Mouse (Mus musculus): ENCODE measurements at regions not wholly inside any gene's neighbourhood (a gene's known extent, or its start where the extent isn't known, plus 50 kb on each side); places are given as distances from the start of the nearest gene placed in this dataset.
"Not testable (repeated sequence)": the region's sequence is repeated elsewhere in the genome, so short reads cannot be mapped to it uniquely, and the experiment has no call there.

DNA sequence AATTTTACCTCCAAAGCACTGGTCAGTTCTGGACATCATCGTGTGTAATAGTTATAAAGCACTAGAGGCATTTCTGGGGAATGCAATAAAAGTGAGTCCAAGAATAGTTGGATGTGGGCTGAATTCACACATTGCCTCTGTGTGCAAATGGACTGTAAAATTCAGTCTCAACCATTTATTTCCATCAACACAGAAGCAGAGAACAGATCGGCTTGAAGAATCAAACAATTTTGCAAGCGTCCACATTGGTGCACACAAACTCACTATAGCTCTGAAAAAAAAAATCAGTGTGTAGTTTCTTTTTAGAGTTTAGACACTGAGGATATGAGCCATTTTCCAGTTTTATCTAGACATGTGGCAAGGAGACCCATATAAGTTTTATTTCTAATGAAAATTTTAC, 208.9 kb upstream of the Slc7a11 start:
- in situ Hi-C loops (cut with MboI, MseI), result no loop called here

DNA sequence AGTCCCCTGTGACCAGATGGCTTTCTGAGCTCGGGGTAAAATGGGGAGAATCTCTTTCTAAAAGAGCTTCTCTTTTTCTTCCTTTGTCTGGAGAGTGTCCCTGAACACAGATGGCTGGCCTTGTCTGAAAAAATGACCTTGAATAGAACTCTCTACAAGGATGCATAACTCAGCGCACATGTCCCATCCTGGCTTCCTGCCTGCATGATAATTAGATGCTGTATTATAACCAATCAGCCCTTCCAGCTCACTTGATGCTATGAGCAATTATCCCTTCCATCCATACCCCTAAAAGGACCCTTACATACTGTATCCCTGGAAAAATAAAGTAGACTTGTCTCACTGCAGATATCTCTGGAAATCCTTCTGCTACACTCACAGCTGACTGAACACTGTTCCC, 199.7 kb upstream of the Slc7a11 start:
- in situ Hi-C loops (cut with MboI, MseI), result no loop called here

DNA sequence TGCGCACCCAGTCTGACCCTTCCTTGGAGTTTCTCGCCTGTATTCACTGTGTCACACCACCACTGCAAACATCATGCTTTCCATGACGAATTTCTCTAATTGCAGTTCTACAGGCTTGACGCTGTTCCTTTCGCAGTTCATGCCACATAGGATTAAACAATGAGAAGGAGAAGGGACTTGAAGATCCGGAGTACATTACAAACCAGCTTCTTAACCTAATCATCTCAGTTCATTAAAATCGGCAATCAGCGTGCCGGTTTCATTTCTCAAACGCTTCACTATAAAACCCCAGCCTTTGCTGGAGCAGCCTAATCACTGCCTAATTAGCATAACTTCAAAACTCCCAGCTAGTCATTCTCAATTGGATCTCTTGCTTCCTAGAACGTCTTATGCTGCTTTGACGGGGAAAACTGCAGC, 196.5 kb upstream of the Slc7a11 start:
- in situ Hi-C loops (cut with MboI, MseI), result no loop called here

DNA sequence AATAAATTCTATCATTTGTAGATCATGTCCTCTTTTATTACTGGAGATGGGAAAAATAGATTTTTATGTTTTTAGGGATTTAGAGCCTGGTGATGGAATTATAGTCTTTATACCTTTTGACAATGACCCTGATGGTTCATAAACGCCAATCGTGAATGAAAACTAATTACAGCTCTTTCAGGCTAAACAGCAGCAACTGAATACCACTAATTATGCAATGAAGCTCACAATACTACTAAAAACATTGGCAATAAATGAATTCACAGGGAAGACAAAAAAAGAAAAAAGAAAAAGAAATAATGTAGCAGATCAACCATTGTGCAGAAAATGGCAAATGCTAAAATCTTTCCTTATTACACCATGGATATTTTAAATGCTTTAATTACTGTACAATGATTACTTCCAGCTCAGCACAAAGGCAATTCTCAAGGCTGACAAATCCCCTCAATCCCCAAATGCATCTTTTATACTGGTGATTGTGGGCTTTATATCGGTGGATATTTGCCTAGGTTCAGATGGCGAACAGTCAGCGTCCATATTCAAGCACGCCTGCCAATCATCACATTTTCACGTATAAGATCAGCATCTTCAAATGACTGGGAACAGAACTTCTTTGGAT, 191.2 kb upstream of the Slc7a11 start:
- in situ Hi-C loops (cut with MboI, MseI), result no loop called here

DNA sequence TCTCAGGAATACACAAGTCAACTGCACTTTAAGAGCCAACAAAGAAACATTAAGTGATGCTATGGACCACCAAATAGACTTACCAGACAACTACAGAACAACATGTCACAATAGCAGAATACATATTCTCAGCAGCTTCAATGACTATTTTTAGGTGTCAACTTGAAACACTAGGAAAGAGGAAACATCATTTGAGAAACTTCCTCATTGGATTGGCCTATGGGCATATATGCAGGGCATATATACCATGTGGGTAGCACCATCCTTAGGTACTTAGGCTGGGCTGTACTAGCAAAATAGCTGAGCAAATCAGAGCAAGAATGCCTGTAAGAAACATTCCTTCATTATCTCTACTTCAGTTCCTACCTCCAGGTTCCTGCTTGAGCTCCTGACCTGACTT, 187.9 kb upstream of the Slc7a11 start:
- in situ Hi-C loops (cut with MboI, MseI), result no loop called here

DNA sequence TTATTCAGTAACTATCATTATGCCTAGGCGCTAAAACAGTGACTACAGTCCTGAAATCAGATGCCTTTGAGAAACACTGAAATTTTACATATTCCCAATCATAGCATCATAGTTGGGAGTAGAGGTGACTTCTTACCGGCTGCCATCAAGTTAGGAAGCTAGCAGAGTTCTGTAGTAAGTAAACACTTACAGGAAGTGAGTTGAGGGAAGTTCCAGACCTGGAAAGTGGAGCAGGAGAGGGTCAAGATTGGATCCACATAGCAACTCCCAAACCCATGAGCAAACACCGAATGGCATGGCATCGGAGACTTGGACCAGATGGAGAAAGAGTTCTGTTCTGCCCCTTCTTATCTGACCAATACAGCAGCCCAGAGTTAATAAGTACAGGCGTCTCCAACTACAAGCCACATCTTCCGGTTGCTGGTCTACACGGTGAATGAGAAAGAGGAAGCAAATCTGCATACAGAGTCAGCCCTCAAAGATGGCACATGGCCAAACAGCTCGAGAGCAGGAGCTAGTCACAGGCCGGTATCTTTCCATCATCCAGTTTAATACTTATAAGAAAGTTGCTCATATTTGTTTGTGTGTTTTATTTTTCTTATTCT, 184.8 kb upstream of the Slc7a11 start:
- in situ Hi-C loops (cut with MboI, MseI), result no loop called here

DNA sequence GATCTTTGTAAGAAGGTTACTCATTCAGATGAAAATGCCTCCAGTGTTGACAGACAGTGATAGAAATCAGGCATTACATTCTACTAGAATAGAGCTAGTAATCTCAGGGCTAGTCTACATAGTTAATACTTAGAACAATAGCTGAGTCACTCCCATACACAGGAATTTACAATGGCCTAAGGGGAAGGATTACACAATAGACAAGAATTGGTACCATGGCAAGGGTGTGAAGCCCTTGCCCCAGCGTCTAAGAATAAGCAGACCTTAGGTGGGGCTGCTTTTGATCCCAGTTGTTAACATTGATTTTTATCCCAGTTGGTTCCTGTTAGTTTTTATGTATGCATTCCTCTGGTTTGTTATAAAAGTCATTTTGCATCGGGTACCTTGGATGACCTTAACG, 177.8 kb upstream of the Slc7a11 start:
- in situ Hi-C loops (cut with MboI, MseI), result not testable (repeated sequence)

DNA sequence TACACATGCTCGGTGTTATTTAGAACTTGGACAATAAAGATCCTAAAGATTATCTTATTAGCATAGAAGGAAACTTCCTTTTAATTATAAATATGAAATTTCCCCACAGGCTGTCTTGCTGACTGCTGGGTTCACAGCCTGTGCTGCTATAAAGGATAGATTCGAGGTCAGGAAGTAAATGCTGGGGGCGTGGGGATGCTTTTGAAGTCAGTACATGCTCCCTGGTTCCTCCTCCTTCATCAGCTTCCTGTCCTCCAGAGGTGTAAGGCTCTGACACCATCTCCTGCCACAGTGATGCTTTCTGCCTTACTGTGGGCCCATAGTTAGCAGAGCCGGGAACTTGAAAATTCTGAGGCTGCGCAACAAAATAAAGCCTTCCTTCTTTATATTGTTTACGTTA, 175.6 kb upstream of the Slc7a11 start:
- in situ Hi-C loops (cut with MboI, MseI), result no loop called here

DNA sequence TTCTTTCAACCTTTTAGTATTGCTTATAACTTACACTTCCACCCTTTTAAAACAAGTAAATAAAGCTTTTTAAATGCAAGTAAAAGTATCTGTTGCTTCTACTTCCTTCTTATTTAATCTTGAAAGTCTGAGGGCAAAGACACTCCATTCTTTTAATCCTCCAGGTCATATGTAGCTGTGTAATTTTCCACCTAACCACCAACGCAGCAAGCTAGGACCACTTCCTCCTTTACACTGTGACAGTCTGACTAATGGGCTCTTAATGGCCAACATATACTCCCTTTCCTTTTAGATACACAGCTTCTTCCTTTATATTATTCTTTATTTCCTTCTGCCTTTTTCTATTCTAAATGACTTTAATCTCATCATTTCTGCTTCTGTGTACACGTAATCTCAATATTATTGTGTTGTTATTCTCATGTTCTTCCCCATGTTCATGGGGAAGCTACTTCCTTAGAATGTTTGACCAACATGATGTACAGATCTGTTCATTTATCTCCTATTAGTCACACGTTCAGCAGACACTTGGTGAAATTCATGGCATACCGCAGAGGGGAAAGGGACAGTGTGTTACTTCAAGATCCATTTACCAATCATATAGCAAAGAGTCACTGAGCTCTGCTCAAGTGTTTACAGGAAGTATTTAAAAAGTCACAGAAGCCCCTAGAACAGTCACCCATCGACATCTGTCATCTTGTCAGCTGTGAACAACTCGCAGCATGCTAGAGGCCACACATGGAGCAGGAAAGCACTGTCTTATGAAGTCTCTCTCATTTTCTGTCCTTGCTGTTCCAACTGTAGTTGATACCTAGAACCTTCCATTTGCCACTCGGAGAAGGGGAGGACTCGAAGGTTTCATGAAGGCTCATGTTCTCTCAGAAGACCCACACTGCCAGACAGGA, 172.2 kb upstream of the Slc7a11 start:
- in situ Hi-C loops (cut with MboI, MseI), result no loop called here

DNA sequence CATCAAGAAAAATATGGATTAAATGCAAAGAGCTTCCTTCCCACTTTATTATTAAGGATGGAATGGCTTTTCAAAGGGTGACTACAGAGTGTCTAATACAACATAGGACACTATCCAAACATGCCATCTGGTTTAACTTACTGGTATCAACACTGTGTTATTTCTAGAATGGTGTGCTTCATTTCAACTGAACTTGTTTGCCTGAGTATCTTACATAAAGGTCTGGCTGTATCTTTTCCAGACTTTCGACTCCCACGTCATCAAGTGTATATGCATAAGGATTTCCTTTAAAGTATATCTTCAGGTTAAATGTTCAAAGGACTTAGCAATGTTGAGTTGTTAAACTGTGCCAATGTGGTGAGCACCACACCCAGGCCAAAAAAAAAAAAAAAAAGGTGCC, 169.6 kb upstream of the Slc7a11 start:
- in situ Hi-C loops (cut with MboI, MseI), result no loop called here

DNA sequence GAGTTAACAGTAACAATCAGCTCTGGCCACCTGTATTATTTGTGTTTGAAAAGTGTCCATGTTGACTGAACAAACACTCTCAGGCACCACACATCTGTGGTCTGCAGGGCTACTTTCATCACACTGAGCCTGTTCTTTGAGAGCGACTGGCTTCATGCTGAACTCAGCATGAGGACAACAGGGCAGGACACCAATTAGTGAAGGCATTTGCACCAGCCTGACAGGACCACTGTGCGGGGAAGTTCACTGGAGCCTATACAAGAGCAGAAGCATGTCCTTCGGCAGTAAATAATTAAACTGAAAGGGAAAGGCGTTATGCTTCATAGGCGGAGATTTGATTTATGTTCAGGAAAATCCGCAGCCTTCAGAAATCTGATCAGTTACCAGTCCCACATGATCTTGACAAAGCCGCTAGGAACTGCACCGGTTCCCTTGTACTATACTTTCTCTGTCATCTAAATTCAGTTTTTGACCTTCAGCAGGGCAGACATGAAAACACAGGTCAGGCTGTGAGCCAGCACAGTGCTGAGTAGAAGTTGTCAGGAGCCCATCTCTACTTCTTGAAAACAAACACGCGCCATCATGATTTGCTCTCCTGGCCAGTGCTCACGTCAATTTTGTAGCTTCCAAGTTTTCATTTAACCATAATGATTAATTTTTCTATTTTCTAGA, 166.1 kb upstream of the Slc7a11 start:
- in situ Hi-C loops (cut with MboI, MseI), result loop anchor here (5.0 kb wide), 1 partner anchor 48 kb away; no protein-coding TSS in a partner anchor

DNA sequence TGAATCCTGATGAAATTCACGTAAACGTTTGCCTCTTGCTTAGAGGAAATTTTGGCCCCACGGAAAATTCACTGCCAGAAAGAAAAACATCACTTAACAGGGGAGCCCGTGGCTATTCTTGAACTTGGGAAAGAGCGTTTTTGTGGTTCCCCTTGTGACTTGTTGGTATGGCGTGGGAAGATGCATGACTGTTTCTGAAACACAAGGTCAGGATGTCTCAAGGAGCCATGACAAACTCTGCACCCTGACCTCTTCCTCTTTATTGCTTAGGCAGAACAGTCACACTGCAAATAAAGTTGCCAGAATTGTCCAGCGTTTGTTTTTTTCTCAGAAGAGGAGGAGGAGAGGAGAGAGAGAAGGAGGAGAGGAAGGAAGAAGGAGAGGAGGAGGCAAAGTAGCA, 164.3 kb upstream of the Slc7a11 start:
- in situ Hi-C loops (cut with MboI, MseI), result loop anchor here (5.0 kb wide), 1 partner anchor 50 kb away; no protein-coding TSS in a partner anchor

DNA sequence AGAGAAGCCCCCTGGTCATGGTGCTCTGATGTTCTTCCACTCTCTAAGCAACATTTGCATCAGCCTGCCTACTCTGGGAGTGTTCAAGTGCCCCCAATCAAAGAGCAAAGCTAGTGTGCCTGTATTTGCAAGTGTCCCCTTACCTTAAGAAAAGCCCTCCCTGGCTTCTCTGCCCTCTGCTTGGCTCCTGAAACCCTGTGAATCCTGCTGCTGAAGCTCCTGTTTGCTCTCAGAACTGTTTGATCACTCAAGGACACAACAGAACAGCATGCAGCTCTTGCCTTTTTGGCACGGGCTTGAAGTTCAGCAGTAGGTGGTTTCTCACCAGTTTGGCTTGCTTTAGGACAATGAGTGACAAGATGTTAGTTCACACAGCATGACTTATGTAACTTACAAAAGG, 163.6 kb upstream of the Slc7a11 start:
- in situ Hi-C loops (cut with MboI, MseI), result loop anchor here (5.0 kb wide), 1 partner anchor 50 kb away; no protein-coding TSS in a partner anchor

DNA sequence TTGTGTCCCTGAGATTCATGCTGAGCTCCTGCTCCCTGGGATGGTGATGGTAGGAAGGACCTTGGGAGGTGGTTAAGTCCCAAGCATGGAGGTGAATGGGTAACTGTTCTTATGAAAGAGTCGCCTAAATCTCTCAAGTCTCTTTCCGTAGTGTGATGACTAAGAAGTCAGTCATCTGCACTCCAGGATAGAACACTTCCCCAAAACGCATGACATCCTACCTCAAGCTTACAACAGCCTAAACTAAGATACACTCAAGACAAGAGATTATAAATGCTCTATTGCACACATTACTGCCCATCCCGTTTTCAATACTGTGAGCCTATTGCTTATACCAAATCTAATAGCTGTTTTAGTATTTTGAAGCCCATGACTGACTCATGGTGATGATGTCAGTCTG, 162.3 kb upstream of the Slc7a11 start:
- in situ Hi-C loops (cut with MboI, MseI), result loop anchor here (5.0 kb wide), 1 partner anchor 52 kb away; no protein-coding TSS in a partner anchor

DNA sequence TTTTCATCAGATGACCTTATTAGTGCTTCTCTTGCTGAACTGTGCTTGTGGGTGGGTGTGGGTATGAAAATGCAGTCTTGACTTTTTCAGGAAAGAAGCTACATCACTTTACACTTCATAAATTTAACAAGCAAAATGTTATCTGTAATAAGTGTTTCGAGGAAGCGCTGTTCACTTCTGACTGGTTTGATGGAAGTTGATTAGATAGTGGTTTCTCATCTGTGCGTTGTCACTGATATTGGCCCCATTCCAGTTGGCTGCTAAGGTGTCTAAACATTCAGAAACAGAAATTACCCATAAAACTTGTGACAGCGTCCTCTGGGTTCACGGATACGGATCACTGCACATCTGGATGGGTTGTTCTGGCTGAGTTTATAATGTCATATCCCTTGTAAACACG, 159.8 kb upstream of the Slc7a11 start:
- in situ Hi-C loops (cut with MboI, MseI), result no loop called here

DNA sequence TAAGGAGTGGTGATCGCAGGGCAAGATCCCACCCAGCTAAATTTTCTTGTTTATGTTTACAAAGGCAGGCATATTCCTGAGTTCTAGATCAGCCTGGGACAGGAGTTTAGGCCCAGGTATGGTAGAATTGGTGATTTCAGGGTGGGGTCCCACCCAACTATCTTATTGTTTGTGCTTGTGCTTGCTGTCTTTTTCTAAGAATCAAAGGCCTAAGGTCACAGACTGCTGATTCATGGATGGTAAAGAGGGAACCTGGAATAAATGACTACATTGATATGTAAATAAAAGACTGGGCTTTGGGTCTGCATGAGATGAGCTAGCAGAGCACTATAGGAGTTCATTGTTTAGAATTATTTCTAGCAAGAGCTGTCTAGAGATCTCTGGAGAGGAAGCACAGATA, 152.3 kb upstream of the Slc7a11 start:
- in situ Hi-C loops (cut with MboI, MseI), result no loop called here

DNA sequence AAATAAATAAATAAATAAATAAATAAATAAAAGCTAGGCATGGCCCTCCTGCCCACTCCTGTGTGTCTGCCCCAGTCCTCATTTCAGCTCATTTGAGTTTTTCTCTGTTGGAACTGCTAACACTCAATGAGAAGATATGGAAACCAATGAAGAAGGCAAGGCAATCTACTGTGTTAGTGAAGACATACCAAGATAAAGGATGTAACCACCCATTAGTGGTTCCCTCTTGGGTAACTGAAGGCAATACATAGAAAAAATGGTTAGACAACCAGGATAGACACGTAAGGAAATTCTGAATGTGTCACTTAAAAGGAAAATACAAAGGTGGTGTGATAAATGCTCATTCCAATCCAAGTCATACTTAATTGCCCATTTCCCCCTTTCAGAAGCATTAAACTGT, 140.9 kb upstream of the Slc7a11 start:
- in situ Hi-C loops (cut with MboI, MseI), result no loop called here

DNA sequence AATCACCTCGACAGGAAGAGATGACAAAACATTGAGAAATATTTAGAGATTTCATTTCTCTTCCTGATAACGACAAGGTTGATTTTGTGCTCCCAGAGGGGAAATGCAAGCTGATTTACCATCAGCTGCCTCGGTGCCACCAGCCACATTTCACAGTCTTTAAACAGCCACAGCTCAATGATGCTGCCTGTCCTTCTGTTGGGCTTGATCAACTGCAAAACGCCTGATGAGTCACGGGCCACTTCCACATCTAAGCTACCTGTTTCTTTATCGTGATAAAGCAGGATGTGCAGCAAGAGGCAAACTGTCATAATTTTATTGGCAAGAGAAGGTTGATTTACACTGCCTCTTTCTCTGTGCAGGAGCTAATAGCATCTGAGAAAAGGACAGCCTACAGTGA, 140.1 kb upstream of the Slc7a11 start:
- in situ Hi-C loops (cut with MboI, MseI), result no loop called here

DNA sequence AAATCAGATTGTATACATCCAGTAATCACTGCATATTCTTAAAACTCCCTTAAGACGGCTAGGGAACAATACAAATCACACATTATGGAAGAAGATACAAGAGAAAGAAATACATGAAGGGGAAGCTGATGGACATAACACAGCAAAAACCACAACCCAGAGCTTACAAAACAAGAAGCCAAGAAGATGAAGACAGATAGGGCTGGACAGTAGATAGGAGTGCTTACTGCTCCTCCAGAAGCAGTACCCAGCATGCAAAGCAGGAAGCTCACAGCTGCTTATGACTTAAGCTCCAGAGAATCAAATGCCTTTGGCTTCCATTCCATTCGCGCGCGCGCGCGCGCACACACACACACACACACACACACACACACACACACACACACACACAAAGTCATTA, 131.0 kb upstream of the Slc7a11 start:
- in situ Hi-C loops (cut with MboI, MseI), result no loop called here

DNA sequence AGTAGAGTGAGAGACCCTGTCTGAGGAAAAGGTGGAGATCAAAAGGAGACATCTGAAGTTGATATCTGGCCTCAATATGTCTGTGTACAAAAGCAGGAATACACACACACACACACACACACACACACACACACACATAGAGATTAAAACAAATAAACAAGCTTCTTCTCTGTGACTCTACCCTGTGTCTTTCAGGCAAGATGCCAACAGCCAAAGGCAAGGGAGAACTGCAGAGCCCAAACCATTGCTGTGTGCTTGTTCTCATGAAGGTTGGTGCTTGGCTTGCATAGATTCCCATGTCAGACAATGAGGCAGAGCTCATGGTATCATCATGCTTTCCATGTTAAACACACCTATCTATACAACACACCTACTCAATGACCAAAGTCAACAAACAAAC, 126.6 kb upstream of the Slc7a11 start:
- in situ Hi-C loops (cut with MboI, MseI), result no loop called here

DNA sequence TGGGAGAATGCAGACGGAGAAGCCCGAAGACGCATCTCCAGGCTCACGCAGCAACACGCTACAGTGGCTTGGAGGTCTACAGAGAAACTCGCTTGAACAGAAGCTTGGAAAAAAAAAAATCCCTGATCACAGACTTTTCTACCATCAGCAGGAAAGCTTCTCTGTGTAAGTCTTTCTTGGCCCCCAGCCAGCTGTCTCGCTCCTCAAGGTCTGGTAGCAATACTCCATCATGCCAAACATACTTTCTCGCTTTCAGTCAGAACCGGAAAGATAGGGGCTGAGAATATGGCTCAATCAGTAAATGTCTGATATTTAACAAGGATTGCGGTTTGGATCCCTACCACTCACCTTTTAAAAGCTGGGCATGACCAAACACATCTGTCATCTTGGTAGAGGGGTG, 126.2 kb upstream of the Slc7a11 start:
- in situ Hi-C loops (cut with MboI, MseI), result no loop called here

DNA sequence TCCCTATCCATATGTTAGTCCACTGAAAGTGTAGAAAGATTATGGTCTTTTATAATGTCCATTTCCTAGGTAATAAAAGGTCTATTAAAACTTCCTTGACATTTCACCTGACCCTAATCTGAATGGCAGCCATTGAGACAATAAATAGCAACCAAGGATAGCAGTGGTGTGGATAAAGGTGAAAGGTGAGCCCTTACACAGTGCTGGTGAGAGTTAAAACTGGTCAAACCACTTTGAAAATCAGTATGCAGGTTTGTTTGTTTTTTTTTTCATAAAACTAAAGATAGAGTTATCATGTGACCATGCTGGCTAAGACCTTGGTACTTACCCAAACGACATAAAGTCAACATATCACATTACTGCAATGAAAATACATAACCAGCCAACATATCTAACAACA, 110.7 kb upstream of the Slc7a11 start:
- in situ Hi-C loops (cut with MboI, MseI), result no loop called here

Measured in regulatory T cell (primary cell).